Mouse (Mus musculus) ES-Bruce4 (cell line): ENCODE results near the gene Nat8f4.
"Not testable (repeated sequence)": the region's sequence is repeated elsewhere in the genome, so short reads cannot be mapped to it uniquely, and the experiment has no call there.

Experiments
- CTCF ChIP-seq: IDR thresholded peaks from one replicate; pipeline ENCODE4 v1.8.1; 2011; ENCODE audit warnings: low read depth, low read length
- POLR2A ChIP-seq: IDR thresholded peaks from one replicate; pipeline ENCODE4 v1.8.1; 2011; ENCODE audit warnings: low read length; ENCODE audit not compliant: insufficient read depth

DNA sequence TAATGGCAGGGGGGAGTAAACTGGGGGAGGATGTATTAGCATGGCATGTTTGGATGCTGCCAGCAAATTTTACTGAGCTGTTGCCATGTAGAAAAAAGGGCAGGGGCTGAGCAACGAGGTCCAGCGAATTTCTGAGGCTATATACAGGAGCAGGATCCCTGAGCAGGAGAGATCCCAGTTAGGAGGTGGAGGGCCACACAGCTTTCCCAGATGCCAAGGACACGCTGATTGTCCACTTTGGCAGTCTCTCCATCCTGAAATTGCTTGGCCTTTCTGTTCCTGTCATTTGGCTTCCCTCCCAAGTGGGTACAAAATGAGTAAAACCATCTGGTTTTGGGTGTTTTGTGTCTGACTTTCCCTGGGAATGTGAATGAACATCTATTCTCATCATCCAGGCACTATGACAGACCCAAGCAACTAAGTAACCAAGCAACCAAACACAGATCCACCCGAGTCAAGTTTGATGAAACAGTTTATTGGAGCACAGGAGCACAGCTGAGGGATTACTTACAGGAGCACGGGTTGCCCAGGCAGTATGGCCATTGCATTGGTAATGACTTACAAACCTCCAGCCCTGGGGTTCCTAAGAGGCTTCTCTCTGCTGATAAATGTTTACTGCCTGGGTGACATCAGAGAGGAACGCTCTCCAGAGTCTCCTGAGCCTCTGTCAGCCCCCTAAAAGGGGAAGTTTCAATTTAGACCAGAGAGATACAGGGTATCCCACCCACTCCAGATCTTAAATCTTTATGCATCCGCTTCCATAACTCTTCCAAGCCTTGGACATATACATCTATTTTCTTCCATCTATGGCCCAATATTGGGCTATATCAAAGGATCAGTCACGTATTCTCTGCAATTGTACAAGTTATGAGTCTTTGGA lies 5.8 kb downstream of the Nat8f4 start:
- TF ChIP-seq CTCF, POLR2A: not testable (repeated sequence)
